Mouse (Mus musculus) stomach, postnatal 0 days (tissue): Measurements from ENCODE around the gene Drd4.

ENCODE experiments used
- CTCF ChIP-seq: IDR thresholded peaks from 2 replicates; pipeline ENCODE4 v1.5.1; 2016; ENCODE audit warnings: antibody characterized with exemption, low read depth, mild to moderate bottlenecking, moderate library complexity
- EP300 ChIP-seq: optimal IDR thresholded peaks from 2 replicates; pipeline ENCODE3; 2016; ENCODE audit warnings: antibody characterized with exemption

- TF ChIP-seq CTCF, result no peak
- TF ChIP-seq EP300, result no peak
Measured at GRCm38 (mm10) chr7:141336296-141336695, 44.5 kb downstream of the Drd4 start.
